Mouse (Mus musculus): ENCODE data around the gene Cyth3. TPM values are rescaled to one million over a fixed set of nuclear protein-coding genes. Genes with fewer than 3 reads are reported as not detected.

The Cyth3 gene
- polyA plus RNA-seq, 1 experiment from 2014 or later = 61.1 TPM

DNA sequence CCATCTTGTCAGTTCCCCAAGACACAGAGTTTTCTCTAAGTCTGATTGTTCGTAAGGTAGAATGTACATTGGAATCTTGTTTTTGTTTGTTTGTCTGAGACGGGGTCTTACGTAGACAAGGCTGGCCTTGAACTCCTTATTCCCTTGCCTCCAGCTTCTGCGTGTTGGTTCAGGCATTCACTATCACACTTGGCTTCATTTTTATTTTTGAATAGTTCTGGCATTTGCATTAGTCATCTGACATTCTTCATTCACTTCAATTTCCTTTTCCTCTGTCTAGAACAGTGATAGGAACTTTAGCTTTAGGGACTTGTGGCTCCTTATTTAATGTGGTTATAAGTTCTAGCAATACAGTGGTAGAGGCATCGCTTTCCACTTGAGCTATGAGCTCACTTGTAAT, 31.2 kb downstream of the Cyth3 start:
- Histone ChIP-seq H3K4me3 (replicated peaks) (no peak overlapping the region), H3K27ac (replicated peaks) (peak overlapping the region; percentile 84; the same call in 1 of the 2 replicates), H3K4me2 (replicated peaks) (no peak overlapping the region), H3K9ac (no peak overlapping the region), H3K4me1 (peaks cover 60% of the 10 kb centered on the region), H3K36me3 (no peaks in the 10 kb centered on the region), H3K9me3 (replicated peaks) (no peaks in the 10 kb centered on the region), H3K27me3 (no peaks in the 10 kb centered on the region)
- 83% methylated on average over 5 of the region's 5 CpGs for WGBS
- no peak for ATAC-seq (ENCODE audit: insufficient number of reproducible peaks, low FRiP score, low TSS enrichment, low read depth)

DNA sequence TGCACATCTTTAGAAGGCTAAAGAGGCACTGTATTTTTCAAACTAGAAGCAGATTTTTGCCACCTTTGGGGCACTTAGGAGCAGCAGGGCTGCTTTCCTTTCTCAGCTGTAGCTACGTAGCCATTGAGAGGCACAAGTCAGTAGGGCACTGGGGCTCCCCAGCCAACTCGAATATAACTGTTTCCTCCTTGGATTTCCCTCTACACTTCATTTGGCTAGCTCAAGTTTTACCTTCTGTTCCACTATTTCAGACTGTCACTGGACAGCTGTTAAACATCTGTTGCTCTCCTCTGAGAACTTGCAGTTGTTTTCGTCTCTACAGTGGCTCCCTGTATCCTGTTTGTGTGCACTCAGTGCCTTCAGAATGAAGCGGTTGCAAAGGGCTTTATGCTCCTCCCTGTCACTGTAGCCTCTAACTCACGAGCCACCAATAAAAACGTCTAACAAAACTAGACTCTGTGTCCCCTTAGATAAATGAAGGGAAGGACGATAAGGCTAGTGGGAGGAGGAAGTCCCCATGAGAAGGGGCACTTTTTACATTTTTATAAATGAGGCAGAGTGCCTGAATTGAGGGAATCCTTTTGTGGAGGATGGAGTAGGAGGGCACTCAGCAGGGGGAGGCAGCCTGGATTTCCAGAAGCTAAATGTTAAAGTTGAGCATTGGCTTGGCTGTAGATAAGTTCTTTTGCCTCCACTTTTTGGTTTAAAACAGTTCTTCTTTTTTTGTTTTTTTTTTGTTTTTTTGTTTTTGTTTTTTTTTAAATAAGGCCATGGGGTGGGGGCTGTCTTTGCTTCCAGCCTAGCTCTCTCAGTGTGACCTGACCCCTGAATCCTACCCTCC, 32.6 kb downstream of the Cyth3 start:
- peak; percentile 66; the same call in 1 of the 2 replicates for ATAC-seq (ENCODE audit: insufficient number of reproducible peaks, low FRiP score, low TSS enrichment, low read depth)
- H3K27ac ChIP-seq (replicated peaks) = peak overlapping the region; percentile 84
- H3K36me3 ChIP-seq = no peaks in the 10 kb centered on the region
- no peak overlapping the region for H3K4me3 ChIP-seq (replicated peaks)
- H3K9me3 ChIP-seq (replicated peaks) = no peaks in the 10 kb centered on the region
- H3K4me2 ChIP-seq (replicated peaks) = no peak overlapping the region
- H3K27me3 ChIP-seq = no peaks in the 10 kb centered on the region
- H3K9ac ChIP-seq = no peak overlapping the region
- H3K4me1 ChIP-seq = peaks cover 61% of the 10 kb centered on the region
- 19% methylated on average over 7 of the region's 7 CpGs for WGBS

DNA sequence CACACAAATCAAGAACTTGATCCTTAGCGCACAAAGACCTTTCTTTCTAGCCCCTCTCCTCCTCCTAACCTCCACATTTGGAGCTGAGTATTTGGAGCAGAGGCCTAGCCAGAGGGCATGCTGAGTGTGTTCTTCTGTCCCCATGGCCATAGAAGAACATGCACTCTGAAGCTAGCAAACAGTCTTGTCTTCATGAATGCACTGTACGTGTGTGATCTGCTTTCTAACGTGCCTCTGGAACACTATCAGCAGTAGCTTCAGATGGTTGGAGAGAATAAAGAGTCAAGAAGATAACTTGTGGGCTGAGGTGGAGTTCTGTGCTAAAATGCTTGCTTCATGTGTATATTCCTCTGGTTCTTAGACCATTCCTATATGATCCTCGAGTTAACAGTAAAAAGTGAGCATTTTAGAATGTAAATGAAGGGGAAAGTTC, 33.3 kb downstream of the Cyth3 start:
- no peak overlapping the region for H3K9ac ChIP-seq
- no peak for ATAC-seq (ENCODE audit: insufficient number of reproducible peaks, low FRiP score, low TSS enrichment, low read depth)
- no peak overlapping the region for H3K4me2 ChIP-seq (replicated peaks)
- H3K27me3 ChIP-seq = no peaks in the 10 kb centered on the region
- H3K9me3 ChIP-seq (replicated peaks) = no peaks in the 10 kb centered on the region
- WGBS = 42% methylated on average over 4 of the region's 4 CpGs
- no peak overlapping the region for H3K4me3 ChIP-seq (replicated peaks)
- H3K27ac ChIP-seq (replicated peaks) = peak overlapping the region; percentile 84
- H3K4me1 ChIP-seq = peaks cover 61% of the 10 kb centered on the region
- H3K36me3 ChIP-seq = no peaks in the 10 kb centered on the region

DNA sequence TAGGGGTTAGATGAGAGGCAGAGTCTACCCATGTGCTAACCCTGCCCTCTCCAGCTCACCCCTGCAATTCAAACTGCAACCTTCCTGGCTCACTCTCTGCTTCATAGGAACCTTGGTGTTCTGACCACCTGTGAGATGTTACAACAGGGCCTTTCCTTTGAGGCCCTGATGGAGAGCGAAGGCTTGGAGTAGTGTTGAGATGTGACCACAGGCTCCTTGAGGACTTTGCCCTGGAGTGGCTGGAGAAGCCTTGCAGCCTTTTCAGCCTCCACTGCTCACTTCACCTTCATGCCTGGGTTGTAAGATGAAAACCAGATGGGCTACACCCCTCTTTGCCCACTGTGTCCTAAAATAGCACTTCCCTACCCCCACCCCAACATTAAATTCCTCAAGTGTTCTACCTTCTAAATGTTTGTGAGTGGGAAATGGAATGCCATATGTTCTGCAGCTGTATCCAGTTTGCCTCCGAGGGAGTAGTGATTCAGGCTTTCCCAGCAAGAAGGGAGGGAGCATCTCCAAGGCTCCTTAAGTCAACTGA, 34.5 kb downstream of the Cyth3 start:
- H3K9ac ChIP-seq = no peak overlapping the region
- no peaks in the 10 kb centered on the region for H3K36me3 ChIP-seq
- peak overlapping the region; percentile 26; the same call in 1 of the 2 replicates for H3K4me2 ChIP-seq (replicated peaks)
- peak; percentile 67 for ATAC-seq (ENCODE audit: insufficient number of reproducible peaks, low FRiP score, low TSS enrichment, low read depth)
- no peak overlapping the region for H3K4me3 ChIP-seq (replicated peaks)
- H3K4me1 ChIP-seq = peaks cover 55% of the 10 kb centered on the region
- H3K9me3 ChIP-seq (replicated peaks) = no peaks in the 10 kb centered on the region
- H3K27ac ChIP-seq (replicated peaks) = peak overlapping the region; percentile 84
- 24% methylated on average over 2 of the region's 2 CpGs for WGBS
- no peaks in the 10 kb centered on the region for H3K27me3 ChIP-seq

DNA sequence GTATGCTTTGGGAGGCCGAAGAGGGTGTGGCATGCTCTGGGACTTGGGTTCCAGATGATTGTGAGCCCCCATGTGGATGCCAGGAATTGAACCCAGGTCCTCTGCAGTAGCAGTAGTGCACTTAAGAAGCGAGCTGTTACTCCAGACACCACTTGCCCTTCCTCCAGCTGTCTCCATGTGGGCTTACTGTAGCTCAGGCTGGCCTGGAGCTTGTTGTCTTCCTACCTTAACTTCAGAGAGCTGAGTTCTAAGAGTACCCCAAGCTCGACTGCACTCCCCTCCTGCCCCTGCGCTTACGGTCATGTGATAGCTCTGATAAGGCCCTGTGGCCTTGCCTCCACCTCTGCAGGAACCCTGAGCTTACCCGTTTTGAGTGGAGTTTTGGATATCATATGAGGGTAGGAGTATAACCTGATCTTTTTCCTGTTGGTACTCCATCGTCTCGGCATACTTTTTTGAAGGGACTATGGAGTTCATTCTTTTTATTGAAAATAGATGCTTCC, 36.8 kb downstream of the Cyth3 start:
- Histone ChIP-seq H3K4me2 (replicated peaks) (no peak overlapping the region), H3K36me3 (no peaks in the 10 kb centered on the region), H3K4me1 (peaks cover 49% of the 10 kb centered on the region), H3K9me3 (replicated peaks) (no peaks in the 10 kb centered on the region), H3K27me3 (no peaks in the 10 kb centered on the region), H3K9ac (no peak overlapping the region), H3K27ac (replicated peaks) (no peak overlapping the region), H3K4me3 (replicated peaks) (no peak overlapping the region)
- WGBS = 76% methylated on average over 8 of the region's 8 CpGs
- no peak for ATAC-seq (ENCODE audit: insufficient number of reproducible peaks, low FRiP score, low TSS enrichment, low read depth)

DNA sequence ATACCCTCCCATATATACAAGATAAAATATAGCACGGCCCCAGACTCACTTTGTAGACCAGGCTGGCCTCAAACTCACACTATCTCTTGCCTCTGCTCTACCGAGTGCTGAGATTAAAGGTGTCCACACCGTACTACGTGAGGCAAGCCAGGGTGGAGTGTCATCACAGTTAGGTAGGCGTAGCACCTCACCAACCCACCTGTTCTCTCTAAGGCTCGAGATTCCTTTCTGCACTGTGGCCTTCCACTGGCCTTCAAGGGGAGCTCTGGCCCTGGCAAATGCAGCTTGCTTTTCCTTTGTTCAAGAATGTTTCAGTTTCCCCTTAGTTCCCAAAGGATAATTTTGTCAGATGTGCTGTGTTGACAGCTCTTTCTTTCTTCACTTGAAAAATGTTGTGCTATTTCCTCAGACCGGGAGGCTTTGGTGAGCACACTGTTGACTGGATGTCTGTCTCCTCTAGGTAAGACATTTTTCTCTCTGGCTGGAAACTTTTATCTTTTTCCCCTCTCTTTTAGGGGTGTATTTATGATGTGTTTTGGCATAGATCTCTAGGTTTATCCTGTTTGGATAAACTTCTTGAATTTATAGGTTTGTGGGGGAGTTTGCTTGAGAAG, 40.9 kb downstream of the Cyth3 start:
- peak overlapping the region; percentile 58 for H3K27ac ChIP-seq (replicated peaks)
- WGBS = 73% methylated on average over 7 of the region's 7 CpGs
- no peak for ATAC-seq (ENCODE audit: insufficient number of reproducible peaks, low FRiP score, low TSS enrichment, low read depth)

DNA sequence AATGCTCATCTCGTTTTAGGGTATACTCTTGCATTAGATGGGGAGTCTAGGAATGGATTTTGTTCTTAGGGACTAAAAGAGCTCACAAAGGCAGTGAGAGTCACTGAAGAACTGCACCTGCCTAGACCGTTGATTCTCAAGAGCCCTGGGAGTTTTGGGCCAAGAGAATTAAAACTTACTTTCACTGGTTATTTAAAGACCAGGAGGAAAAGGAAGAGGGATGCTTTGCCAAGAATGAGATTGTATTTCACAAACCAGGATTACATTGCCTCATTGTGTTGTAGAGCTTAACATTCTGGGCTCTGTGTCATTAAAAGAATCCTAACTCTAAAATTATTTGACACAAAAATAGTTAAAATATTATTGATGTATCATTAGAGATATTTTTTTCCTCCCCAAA, 43.3 kb downstream of the Cyth3 start:
- Histone ChIP-seq H3K27me3 (no peaks in the 10 kb centered on the region), H3K9me3 (replicated peaks) (no peaks in the 10 kb centered on the region), H3K9ac (no peak overlapping the region), H3K36me3 (no peaks in the 10 kb centered on the region), H3K4me3 (replicated peaks) (no peak overlapping the region), H3K27ac (replicated peaks) (no peak overlapping the region), H3K4me1 (peaks cover 17% of the 10 kb centered on the region), H3K4me2 (replicated peaks) (no peak overlapping the region)
- ATAC-seq (ENCODE audit: insufficient number of reproducible peaks, low FRiP score, low TSS enrichment, low read depth) = no peak
- WGBS = 64% methylated on average over 2 of the region's 2 CpGs

More for the DNA sequence above, 40.9 kb downstream of the Cyth3 start:
- Histone ChIP-seq H3K9ac (no peak overlapping the region), H3K36me3 (no peaks in the 10 kb centered on the region), H3K4me2 (replicated peaks) (no peak overlapping the region), H3K9me3 (replicated peaks) (no peaks in the 10 kb centered on the region), H3K4me1 (peaks cover 15% of the 10 kb centered on the region), H3K4me3 (replicated peaks) (no peak overlapping the region), H3K27me3 (no peaks in the 10 kb centered on the region)

DNA sequence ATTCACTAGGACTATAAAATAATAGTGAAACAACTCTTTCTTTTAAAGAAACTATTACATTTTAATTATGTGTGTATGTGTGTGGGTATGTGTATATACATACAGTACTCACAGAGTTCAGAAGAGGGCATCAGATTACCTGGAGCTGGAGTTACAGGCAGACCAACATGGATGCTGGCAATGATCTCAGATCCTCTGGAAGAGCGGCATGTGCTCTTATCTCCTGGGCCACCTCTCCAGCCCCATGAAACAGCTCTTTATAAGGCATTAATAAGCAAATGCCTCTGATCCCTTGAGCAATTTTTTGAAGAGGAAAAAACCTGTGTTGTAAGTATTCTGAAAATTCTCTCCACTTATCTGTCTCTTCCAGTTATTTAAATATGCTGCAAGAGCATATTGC, 43.8 kb downstream of the Cyth3 start:
- Histone ChIP-seq H3K9me3 (replicated peaks) (no peaks in the 10 kb centered on the region), H3K27me3 (no peaks in the 10 kb centered on the region), H3K27ac (replicated peaks) (no peak overlapping the region), H3K9ac (no peak overlapping the region), H3K36me3 (no peaks in the 10 kb centered on the region), H3K4me2 (replicated peaks) (no peak overlapping the region), H3K4me1 (peaks cover 19% of the 10 kb centered on the region), H3K4me3 (replicated peaks) (no peak overlapping the region)
- no peak for ATAC-seq (ENCODE audit: insufficient number of reproducible peaks, low FRiP score, low TSS enrichment, low read depth)
- WGBS = 90% methylated on average over 1 of the region's 1 CpGs

DNA sequence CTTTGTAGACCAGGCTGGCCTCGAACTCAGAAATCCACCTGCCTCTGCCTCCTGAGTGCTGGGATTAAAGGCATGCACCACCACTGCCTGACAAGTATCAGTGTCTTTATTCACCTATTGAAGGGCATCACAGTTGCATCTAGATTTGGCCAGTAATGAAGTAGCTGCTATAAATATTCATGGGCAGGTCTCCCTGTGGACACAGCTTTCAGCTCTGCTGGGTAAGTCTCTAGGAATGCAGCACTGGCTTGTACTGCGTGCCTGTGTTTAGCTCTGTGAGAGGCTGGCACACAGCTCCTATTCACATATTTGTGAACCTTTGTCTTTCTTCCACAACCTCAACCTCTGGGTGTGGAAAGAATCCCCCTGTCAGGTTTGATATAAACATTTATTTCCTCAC, 46.6 kb downstream of the Cyth3 start:
- Histone ChIP-seq H3K4me3 (replicated peaks) (no peak overlapping the region), H3K4me2 (replicated peaks) (no peak overlapping the region), H3K36me3 (no peaks in the 10 kb centered on the region), H3K9ac (no peak overlapping the region), H3K27me3 (no peaks in the 10 kb centered on the region), H3K27ac (replicated peaks) (no peak overlapping the region), H3K9me3 (replicated peaks) (no peaks in the 10 kb centered on the region), H3K4me1 (peaks cover 19% of the 10 kb centered on the region)
- no peak for ATAC-seq (ENCODE audit: insufficient number of reproducible peaks, low FRiP score, low TSS enrichment, low read depth)
- 55% methylated on average over 2 of the region's 2 CpGs for WGBS

DNA sequence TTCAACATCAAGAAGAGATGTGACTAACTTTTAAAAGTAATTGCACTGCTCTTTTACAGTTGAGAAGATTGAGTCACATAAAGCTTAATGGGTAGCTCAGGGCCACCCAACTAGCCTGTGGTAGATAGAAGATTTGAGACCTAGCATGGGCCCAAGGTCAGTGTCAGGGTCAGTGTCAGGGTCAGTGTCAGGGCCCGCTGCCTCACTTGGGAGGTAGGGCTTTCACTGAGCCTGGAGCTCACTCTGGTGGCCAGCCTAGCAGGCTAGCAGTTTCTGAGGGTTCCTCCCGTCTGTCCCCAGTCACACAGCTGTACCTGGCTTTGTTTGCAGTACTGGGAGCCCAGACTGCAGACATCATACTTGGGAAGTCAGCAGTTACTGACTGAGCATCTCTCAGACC, 47.1 kb downstream of the Cyth3 start:
- H3K27ac ChIP-seq (replicated peaks) = peak overlapping the region; percentile 53; the same call in 1 of the 2 replicates

DNA sequence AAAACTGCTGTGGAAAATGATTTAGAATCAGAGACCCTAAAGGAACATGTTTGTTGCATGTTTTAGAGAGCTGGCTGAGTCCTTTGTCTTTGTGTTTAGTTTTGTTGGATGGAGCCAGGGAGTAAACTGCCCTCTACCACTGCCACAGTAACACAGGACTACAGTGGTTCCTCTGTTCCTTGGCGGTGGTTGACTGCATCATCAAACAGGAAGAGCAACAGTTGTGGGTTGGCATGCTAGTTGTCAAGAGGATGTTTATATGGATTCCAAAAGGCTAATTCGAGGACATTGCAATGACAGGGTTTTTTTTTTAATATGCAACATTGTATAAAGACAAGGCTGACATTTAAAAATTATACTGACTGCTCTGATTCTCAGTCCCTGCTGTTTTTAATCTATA, 47.6 kb downstream of the Cyth3 start:
- H3K27ac ChIP-seq (replicated peaks) = peak overlapping the region; percentile 53; the same call in 1 of the 2 replicates
- ATAC-seq (ENCODE audit: insufficient number of reproducible peaks, low FRiP score, low TSS enrichment, low read depth) = no peak
- no peak overlapping the region for H3K4me3 ChIP-seq (replicated peaks)
- peaks cover 20% of the 10 kb centered on the region for H3K4me1 ChIP-seq
- H3K4me2 ChIP-seq (replicated peaks) = no peak overlapping the region
- H3K27me3 ChIP-seq = no peaks in the 10 kb centered on the region
- no peak overlapping the region for H3K9ac ChIP-seq
- H3K9me3 ChIP-seq (replicated peaks) = no peaks in the 10 kb centered on the region
- WGBS = 47% methylated on average over 2 of the region's 2 CpGs
- no peaks in the 10 kb centered on the region for H3K36me3 ChIP-seq

More for the DNA sequence above, 47.1 kb downstream of the Cyth3 start:
- no peak for ATAC-seq (ENCODE audit: insufficient number of reproducible peaks, low FRiP score, low TSS enrichment, low read depth)
- Histone ChIP-seq H3K27me3 (no peaks in the 10 kb centered on the region), H3K9me3 (replicated peaks) (no peaks in the 10 kb centered on the region), H3K9ac (no peak overlapping the region), H3K4me1 (peaks cover 20% of the 10 kb centered on the region), H3K4me3 (replicated peaks) (no peak overlapping the region), H3K4me2 (replicated peaks) (no peak overlapping the region), H3K36me3 (no peaks in the 10 kb centered on the region)
- 47% methylated on average over 2 of the region's 2 CpGs for WGBS

Measured in embryonic facial prominence, embryonic 15.5 days (tissue).